Mouse (Mus musculus) liver, embryonic 14.5 days (tissue): ENCODE measurements around the gene Tmub2.

Experiments
- CTCF ChIP-seq: IDR thresholded peaks from 2 replicates; pipeline ENCODE4 v1.5.1; 2016; ENCODE audit warnings: antibody characterized with exemption, low read depth, control low read depth
- EP300 ChIP-seq: IDR thresholded peaks from 2 replicates; pipeline ENCODE4 v1.6.1; 2016; ENCODE audit warnings: antibody characterized with exemption, low read depth

DNA sequence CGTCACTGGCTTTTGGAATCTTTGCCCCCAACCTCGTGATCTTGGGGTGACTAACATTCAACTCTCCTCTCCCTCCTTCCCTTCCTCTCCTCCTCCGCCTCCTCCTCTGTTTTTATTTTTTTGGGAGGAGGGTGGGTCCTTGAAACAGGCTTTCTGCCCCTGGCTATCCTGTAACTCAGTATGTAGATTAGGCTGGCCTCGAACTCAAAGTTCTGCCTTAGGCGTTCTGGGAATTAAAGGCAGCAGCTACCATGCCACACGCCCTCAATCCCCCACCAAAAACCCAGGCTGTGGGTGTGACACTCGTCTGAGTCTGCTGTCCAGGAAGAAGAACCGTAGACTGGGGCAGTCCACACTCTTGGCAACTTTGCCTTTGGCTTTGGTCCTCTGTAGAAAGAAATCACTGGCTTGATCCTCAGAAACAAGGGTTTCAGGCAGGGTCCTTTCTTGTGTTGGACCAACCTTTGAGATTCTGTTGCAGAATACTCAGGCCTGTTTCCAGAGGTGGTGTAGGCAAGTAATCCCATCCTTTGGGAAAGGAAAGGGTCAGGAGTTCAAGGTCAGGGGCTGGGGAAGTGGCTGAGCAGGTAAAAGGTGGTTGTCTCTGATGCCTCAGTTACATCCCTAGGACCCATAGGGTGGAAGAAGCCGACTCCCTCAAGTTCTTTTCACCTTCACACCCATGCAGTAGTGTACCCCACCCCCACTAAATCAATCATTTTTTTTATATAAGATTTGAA, 35.2 kb upstream of the Tmub2 start:
- TF ChIP-seq CTCF (no peak), EP300 (no peak)
